Mouse (Mus musculus): Measurements from ENCODE around the gene Lpar1.
A peak's percentile ranks its signal among the peaks of the same experiment; 100 is the strongest.

Lpar1 gene

GRCm38 (mm10) chr4:58506539-58507527, 46.9 kb downstream of the Lpar1 start:
- no peak for DNase-seq (ENCODE audit: low spot score)

- DNase-seq (ENCODE audit: low spot score), result no peak
Observed at GRCm38 (mm10) chr4:58504250-58504649, 49.4 kb downstream of the Lpar1 start.

GRCm38 (mm10) chr4:58501012-58501777, 52.5 kb downstream of the Lpar1 start:
- no peak for DNase-seq (ENCODE audit: low spot score)

- peak; percentile 11 for DNase-seq (ENCODE audit: low spot score)
Observed at GRCm38 (mm10) chr4:58499831-58500230, 53.9 kb downstream of the Lpar1 start.

GRCm38 (mm10) chr4:58499241-58499640, 54.5 kb downstream of the Lpar1 start:
- DNase-seq (ENCODE audit: low spot score), result no peak

- DNase-seq (ENCODE audit: low spot score), result no peak
Observed at GRCm38 (mm10) chr4:58498734-58499133, 55.0 kb downstream of the Lpar1 start.

GRCm38 (mm10) chr4:58497284-58497683, 56.4 kb downstream of the Lpar1 start:
- DNase-seq (ENCODE audit: low spot score), result no peak

GRCm38 (mm10) chr4:58496743-58497142, 57.0 kb downstream of the Lpar1 start:
- DNase-seq (ENCODE audit: low spot score), result no peak

- no peak for DNase-seq (ENCODE audit: low spot score)
Observed at GRCm38 (mm10) chr4:58491742-58492141, 62.0 kb downstream of the Lpar1 start.

- no peak for DNase-seq (ENCODE audit: low spot score)
Observed at GRCm38 (mm10) chr4:58490374-58490773, 63.3 kb downstream of the Lpar1 start.

- DNase-seq (ENCODE audit: low spot score), result no peak
Observed at GRCm38 (mm10) chr4:58478564-58478963, 75.1 kb downstream of the Lpar1 start.

GRCm38 (mm10) chr4:58477691-58478090, 76.0 kb downstream of the Lpar1 start:
- no peak for DNase-seq (ENCODE audit: low spot score)

GRCm38 (mm10) chr4:58471203-58471910, 82.3 kb downstream of the Lpar1 start:
- DNase-seq (ENCODE audit: low spot score), result no peak

GRCm38 (mm10) chr4:58469651-58470592, 83.8 kb downstream of the Lpar1 start:
- DNase-seq (ENCODE audit: low spot score), result no peak

GRCm38 (mm10) chr4:58469035-58469434, 84.7 kb downstream of the Lpar1 start:
- DNase-seq (ENCODE audit: low spot score), result no peak

- no peak for DNase-seq (ENCODE audit: low spot score)
Observed at GRCm38 (mm10) chr4:58465586-58465985, 88.1 kb downstream of the Lpar1 start.

GRCm38 (mm10) chr4:58464390-58465164, 89.1 kb downstream of the Lpar1 start:
- no peak for DNase-seq (ENCODE audit: low spot score)

GRCm38 (mm10) chr4:58462990-58463389, 90.7 kb downstream of the Lpar1 start:
- no peak for DNase-seq (ENCODE audit: low spot score)

GRCm38 (mm10) chr4:58462586-58462985, 91.1 kb downstream of the Lpar1 start:
- DNase-seq (ENCODE audit: low spot score), result no peak

GRCm38 (mm10) chr4:58453334-58453733, 100.4 kb downstream of the Lpar1 start:
- no peak for DNase-seq (ENCODE audit: low spot score)

Measured in adipocyte (in vitro differentiated cells).